Mouse (Mus musculus) forebrain, embryonic 11.5 days (tissue): ENCODE measurements at regions not wholly inside any gene's neighbourhood (a gene's known extent, or its start where the extent isn't known, plus 50 kb on each side); places are given as distances from the start of the nearest gene placed in this dataset.

ENCODE experiments used
- ATAC-seq: fragments of 200-750 bp; cut with Nextera tagmentation; replicated peaks from 2 replicates; pipeline ENCODE4 v1.8.0; 2017; ENCODE audit warnings: moderate TSS enrichment; ENCODE audit not compliant: low FRiP score
- DNase-seq: peaks from one replicate; pipeline ENCODE4 v3.0.0-alpha.2; 2017; ENCODE audit warnings: low spot score
- H3K27ac ChIP-seq: fragments of 300-500 bp; sonication (generic); 2 replicates; pipeline ENCODE4 v1.5.1; 2014; ENCODE audit warnings: low read depth, low read length
- H3K27me3 ChIP-seq: fragments of 300-500 bp; sonication (generic); 2 replicates; pipeline ENCODE4 v1.6.1; 2014; ENCODE audit warnings: mild to moderate bottlenecking, low read length, mixed read lengths; ENCODE audit not compliant: control insufficient read depth, insufficient read depth
- H3K36me3 ChIP-seq: fragments of 300-500 bp; sonication (generic); 2 replicates; pipeline ENCODE4 v1.6.1; 2014; ENCODE audit warnings: mild to moderate bottlenecking, low read length, moderate library complexity, mixed read lengths; ENCODE audit not compliant: control insufficient read depth, insufficient read depth
- H3K4me1 ChIP-seq: fragments of 300-500 bp; sonication (generic); replicated peaks from 2 replicates; pipeline ENCODE4 v1.6.1; 2014; ENCODE audit warnings: low read length, mixed read lengths; ENCODE audit not compliant: control insufficient read depth, insufficient read depth
- H3K4me2 ChIP-seq: fragments of 300-500 bp; sonication (generic); 2 replicates; pipeline ENCODE4 v1.6.1; 2014; ENCODE audit warnings: low read depth, mild to moderate bottlenecking, low read length, moderate library complexity, mixed read lengths; ENCODE audit not compliant: severe bottlenecking
- H3K4me3 ChIP-seq: fragments of 300-500 bp; sonication (generic); 2 replicates; pipeline ENCODE4 v1.5.1; 2014; ENCODE audit warnings: low read depth, low read length
- H3K9ac ChIP-seq: fragments of 300-500 bp; sonication (generic); 2 replicates; pipeline ENCODE4 v1.6.1; 2014; ENCODE audit warnings: low read length
- H3K9me3 ChIP-seq: fragments of 300-500 bp; sonication (generic); 2 replicates; pipeline ENCODE4 v1.6.1; 2016; ENCODE audit warnings: low read length, mixed read lengths; ENCODE audit not compliant: control insufficient read depth
- WGBS: fragments of 180-500 bp; shearing (Covaris S2); extraction: QIAGEN DNeasy Blood & Tissue Kit; methylation state at CpG from one replicate; pipeline ENCODE4 v1.1.7; 2014; 5-methylcytosine and 5-hydroxymethylcytosine counted together

GRCm38 (mm10) chr14:15698001-15698400 is 259.2 kb upstream of the Lrrc3b start:
- Histone ChIP-seq H3K4me1 (no peaks in the 10 kb centered on the region), H3K27me3 (no peaks in the 10 kb centered on the region), H3K27ac (no peak overlapping the region), H3K36me3 (no peaks in the 10 kb centered on the region), H3K4me3 (no peak overlapping the region), H3K9ac (no peak overlapping the region), H3K9me3 (no peaks in the 10 kb centered on the region), H3K4me2 (no peak overlapping the region)
- ATAC-seq, result no peak
- no peak for DNase-seq
- WGBS, result 88% methylated on average over 2 of the region's 2 CpGs

GRCm38 (mm10) chr14:15698607-15699006 is 259.8 kb upstream of the Lrrc3b start:
- H3K27me3 ChIP-seq, result no peaks in the 10 kb centered on the region

GRCm38 (mm10) chr14:15722135-15722534 is 283.3 kb upstream of the Lrrc3b start:
- H3K27ac ChIP-seq, result no peak overlapping the region
- no peak overlapping the region for H3K9ac ChIP-seq
- ATAC-seq (no peak), DNase-seq (no peak)
- H3K9me3 ChIP-seq, result no peaks in the 10 kb centered on the region
- no peak overlapping the region for H3K4me2 ChIP-seq
- no peak overlapping the region for H3K4me3 ChIP-seq
- WGBS, result 89% methylated on average over 1 of the region's 1 CpGs
- H3K36me3 ChIP-seq, result no peaks in the 10 kb centered on the region
- H3K27me3 ChIP-seq, result no peaks in the 10 kb centered on the region
- no peaks in the 10 kb centered on the region for H3K4me1 ChIP-seq

More at GRCm38 (mm10) chr14:15698607-15699006, 259.8 kb upstream of the Lrrc3b start:
- no peak overlapping the region for H3K27ac ChIP-seq
- ATAC-seq (no peak), DNase-seq (no peak)
- no peaks in the 10 kb centered on the region for H3K4me1 ChIP-seq
- 80% methylated on average over 2 of the region's 2 CpGs for WGBS
- no peaks in the 10 kb centered on the region for H3K9me3 ChIP-seq
- no peak overlapping the region for H3K4me3 ChIP-seq
- H3K4me2 ChIP-seq, result no peak overlapping the region
- no peak overlapping the region for H3K9ac ChIP-seq
- H3K36me3 ChIP-seq, result no peaks in the 10 kb centered on the region

GRCm38 (mm10) chr14:15746629-15747238 is 307.9 kb upstream of the Lrrc3b start:
- no peaks in the 10 kb centered on the region for H3K4me1 ChIP-seq
- no peaks in the 10 kb centered on the region for H3K9me3 ChIP-seq
- H3K4me3 ChIP-seq, result no peak overlapping the region
- no peak overlapping the region for H3K27ac ChIP-seq
- ATAC-seq (no peak), DNase-seq (no peak)
- no peaks in the 10 kb centered on the region for H3K27me3 ChIP-seq
- WGBS, result 75% methylated on average over 5 of the region's 5 CpGs
- no peak overlapping the region for H3K9ac ChIP-seq
- no peak overlapping the region for H3K4me2 ChIP-seq
- no peaks in the 10 kb centered on the region for H3K36me3 ChIP-seq

- no peaks in the 10 kb centered on the region for H3K36me3 ChIP-seq
- no peak for DNase-seq
These were observed 331.2 kb upstream of the Lrrc3b start for GRCm38 (mm10) chr14:15769846-15770448.

GRCm38 (mm10) chr14:15784727-15785126 is 345.9 kb upstream of the Lrrc3b start:
- Histone ChIP-seq H3K27me3 (no peaks in the 10 kb centered on the region), H3K27ac (no peak overlapping the region), H3K4me3 (no peak overlapping the region), H3K4me2 (no peak overlapping the region), H3K9me3 (no peaks in the 10 kb centered on the region), H3K36me3 (no peaks in the 10 kb centered on the region), H3K9ac (no peak overlapping the region), H3K4me1 (no peaks in the 10 kb centered on the region)
- ATAC-seq (no peak), DNase-seq (no peak)
- WGBS, result 87% methylated on average over 3 of the region's 3 CpGs

More at GRCm38 (mm10) chr14:15769846-15770448, 331.2 kb upstream of the Lrrc3b start:
- 81% methylated on average over 6 of the region's 6 CpGs for WGBS
- Histone ChIP-seq H3K27ac (no peak overlapping the region), H3K27me3 (no peaks in the 10 kb centered on the region), H3K9ac (no peak overlapping the region), H3K4me2 (no peak overlapping the region), H3K4me3 (no peak overlapping the region), H3K4me1 (no peaks in the 10 kb centered on the region), H3K9me3 (no peaks in the 10 kb centered on the region)
- ATAC-seq, result no peak

- ATAC-seq, result no peak
- no peaks in the 10 kb centered on the region for H3K4me1 ChIP-seq
- H3K4me2 ChIP-seq, result no peak overlapping the region
- no peak overlapping the region for H3K9ac ChIP-seq
- 74% methylated on average over 1 of the region's 1 CpGs for WGBS
- no peak overlapping the region for H3K4me3 ChIP-seq
- no peaks in the 10 kb centered on the region for H3K9me3 ChIP-seq
- H3K36me3 ChIP-seq, result no peaks in the 10 kb centered on the region
- DNase-seq, result no peak
- H3K27ac ChIP-seq, result no peak overlapping the region
- H3K27me3 ChIP-seq, result no peaks in the 10 kb centered on the region
These were observed 346.4 kb upstream of the Lrrc3b start for GRCm38 (mm10) chr14:15785230-15785629.

GRCm38 (mm10) chr14:15795698-15796097 is 356.9 kb upstream of the Lrrc3b start:
- H3K27ac ChIP-seq, result no peak overlapping the region
- 78% methylated on average over 3 of the region's 3 CpGs for WGBS
- no peaks in the 10 kb centered on the region for H3K36me3 ChIP-seq
- H3K9me3 ChIP-seq, result no peaks in the 10 kb centered on the region
- no peak overlapping the region for H3K4me2 ChIP-seq
- ATAC-seq (no peak), DNase-seq (no peak)
- no peak overlapping the region for H3K4me3 ChIP-seq
- no peak overlapping the region for H3K9ac ChIP-seq
- H3K4me1 ChIP-seq, result no peaks in the 10 kb centered on the region
- H3K27me3 ChIP-seq, result no peaks in the 10 kb centered on the region

- Histone ChIP-seq H3K4me3 (no peak overlapping the region), H3K27me3 (no peaks in the 10 kb centered on the region), H3K4me1 (no peaks in the 10 kb centered on the region), H3K27ac (no peak overlapping the region), H3K9ac (no peak overlapping the region), H3K4me2 (no peak overlapping the region), H3K9me3 (no peaks in the 10 kb centered on the region), H3K36me3 (no peaks in the 10 kb centered on the region)
- 64% methylated on average over 2 of the region's 2 CpGs for WGBS
- no peak for DNase-seq
- ATAC-seq, result no peak
These were observed 358.2 kb upstream of the Lrrc3b start for GRCm38 (mm10) chr14:15797019-15797418.
